ENCODE assay signal across 16 mouse cellular contexts in the genomic region with DNA sequence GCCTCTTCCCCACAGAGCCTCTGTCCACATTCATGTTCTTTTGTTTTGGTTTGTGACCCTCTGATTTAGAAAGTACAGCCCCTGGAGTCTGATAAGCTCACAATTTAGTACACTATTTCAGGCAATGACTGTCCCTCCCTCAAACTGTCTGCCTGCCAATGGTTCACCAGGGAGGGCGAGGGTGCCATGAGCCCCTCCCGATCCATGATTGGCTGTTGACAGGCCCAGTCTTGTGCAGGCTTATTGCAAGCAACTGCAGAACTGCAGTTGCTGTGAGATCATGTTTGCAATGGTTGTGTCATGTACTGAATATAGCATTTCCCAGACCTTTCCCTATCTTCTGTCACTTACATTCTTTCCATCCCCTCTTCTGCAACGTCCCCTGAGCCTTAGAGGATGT. TPM values are rescaled to one million over a fixed set of nuclear protein-coding genes. Genes with fewer than 3 reads are reported as not detected.
A peak's percentile ranks its signal among the peaks of the same experiment; 100 is the strongest.
DNase-seq lines count a peak whose midpoint lies in the region; ATAC-seq and TF ChIP-seq lines count a peak whose summit lies in the region.
"Had no signal": no experiment of that assay in that cellular context is flagged by ENCODE, and none has a peak within 500 bp of the region (broad histone marks: within the 10 kb centered on the region; RNA-seq: fewer than 3 reads in every experiment).

No protein-coding gene starts in this region.

- no peak overlapping the region for H3K27ac ChIP-seq in heart, embryonic 11.5 days (ENCODE audit: low read depth, low read length)
- H3K27ac ChIP-seq: forebrain, embryonic 15.5 days; intestine, embryonic 15.5 days; liver, embryonic 13.5 days; midbrain, embryonic 13.5 days; neural tube, embryonic 15.5 days had no signal

- TF ChIP-seq CTCF in brain, embryonic 14.5 days (IDR thresholded peaks at IDR 0.05; ENCODE audit: borderline replicate concordance, extremely low read depth, insufficient read depth, insufficient read length), result no peak

- H3K9ac ChIP-seq in heart, embryonic 11.5 days (ENCODE audit: low read depth, low read length), result no peak overlapping the region
- H3K9ac ChIP-seq: forebrain, embryonic 15.5 days; intestine, embryonic 15.5 days; liver, embryonic 13.5 days; midbrain, embryonic 13.5 days; neural tube, embryonic 15.5 days had no signal

- TF ChIP-seq POLR2A in brain, embryonic 14.5 days (IDR thresholded peaks at IDR 0.05; ENCODE audit: borderline replicate concordance, extremely low read depth, insufficient read depth, insufficient read length, poor library complexity, severe bottlenecking), result no peak

- DNase-seq in gastrocnemius, postnatal 10 days, result peak; percentile 7
- DNase-seq in gastrocnemius, postnatal 25 days, result no peak
- DNase-seq in brain, embryonic 14.5 days (ENCODE audit: low read depth), result peak; percentile 8
- peak; percentile 3 to 10 for DNase-seq in heart, postnatal 14 days
- DNase-seq in thymus, postnatal 0 days (ENCODE audit: low spot score), result no peak
- DNase-seq in kidney, adult 8-10 months, result no peak
- DNase-seq: cerebellum, postnatal 25 days; layer of hippocampus, postnatal 36 days; liver, embryonic 13.5 days; right cerebral cortex, postnatal 4 days; thymus, adult 2 months had no signal

- ATAC-seq in heart, embryonic 11.5 days (replicated peaks; ENCODE audit: insufficient number of reproducible peaks, low FRiP score, low TSS enrichment), result peak; percentile 61
- ATAC-seq: forebrain, embryonic 15.5 days; intestine, embryonic 15.5 days; midbrain, embryonic 13.5 days had no signal

- no peaks in the 10 kb centered on the region for H3K27me3 ChIP-seq in heart, embryonic 11.5 days (ENCODE audit: control insufficient read depth, insufficient read depth, low read length)
- H3K27me3 ChIP-seq: forebrain, embryonic 15.5 days; intestine, embryonic 15.5 days; liver, embryonic 13.5 days; neural tube, embryonic 15.5 days had no signal

- no peak overlapping the region for H3K4me3 ChIP-seq in heart, embryonic 11.5 days (ENCODE audit: low read depth, low read length)
- H3K4me3 ChIP-seq: forebrain, embryonic 15.5 days; intestine, embryonic 15.5 days; liver, embryonic 13.5 days; midbrain, embryonic 13.5 days; neural tube, embryonic 15.5 days had no signal

- intact Hi-C loops in heart, postnatal 14 days (cut with DNase I), result no loop called here

- no peaks in the 10 kb centered on the region for H3K9me3 ChIP-seq in heart, embryonic 11.5 days (replicated peaks; ENCODE audit: control insufficient read depth, low read length)
- H3K9me3 ChIP-seq: forebrain, embryonic 15.5 days; intestine, embryonic 15.5 days; liver, embryonic 13.5 days; midbrain, embryonic 13.5 days; neural tube, embryonic 15.5 days had no signal

- H3K4me1 ChIP-seq in heart, embryonic 11.5 days (ENCODE audit: control insufficient read depth, insufficient read depth, low read length), result no peaks in the 10 kb centered on the region
- H3K4me1 ChIP-seq: forebrain, embryonic 15.5 days; intestine, embryonic 15.5 days; liver, embryonic 13.5 days; midbrain, embryonic 13.5 days; neural tube, embryonic 15.5 days had no signal

- H3K36me3 ChIP-seq in heart, embryonic 11.5 days (ENCODE audit: control insufficient read depth, insufficient read depth, low read length), result no peaks in the 10 kb centered on the region
- H3K36me3 ChIP-seq: forebrain, embryonic 15.5 days; intestine, embryonic 15.5 days; liver, embryonic 13.5 days; midbrain, embryonic 13.5 days; neural tube, embryonic 15.5 days had no signal

- WGBS in heart, embryonic 11.5 days (ENCODE audit: insufficient replicate concordance), result 30% methylated on average over 3 of the region's 3 CpGs

- H3K4me2 ChIP-seq in heart, embryonic 11.5 days, result no peak overlapping the region
- H3K4me2 ChIP-seq: forebrain, embryonic 15.5 days; intestine, embryonic 15.5 days; liver, embryonic 13.5 days; midbrain, embryonic 13.5 days; neural tube, embryonic 15.5 days had no signal

RNA-seq across cellular contexts. Expression of a gene that starts 12.4 kb away (rescaled TPM):
- 10 to 100 TPM; 90.4 to 92.1 TPM for total RNA-seq in gastrocnemius, postnatal 10 days (2021)
- total RNA-seq in gastrocnemius, postnatal 25 days (2021), result 10 to 100 TPM; 55.3 to 73.1 TPM
- polyA plus RNA-seq in brain, embryonic 14.5 days (2012; rRNA removed), result 19.9 and 24.4 TPM in 2 replicates
- polyA plus RNA-seq in heart, embryonic 11.5 days (2014; fragmentation: Nextera tagmentation; extraction: Ambion mirVana), result 5.4 and 7.6 TPM in 2 replicates
- total RNA-seq in heart, postnatal 14 days (2021), result 10 to 100 TPM; 48.6 to 50.8 TPM
- 6.0 and 7.4 TPM in 2 replicates for polyA plus RNA-seq in thymus, postnatal 0 days (2015; fragmentation: Nextera tagmentation; extraction: Ambion mirVana)

Comparison
In these comparisons a context has a peak if more than half of its experiments do, and no peak if none do; other contexts are left out.
1. DNase-seq: peak in gastrocnemius, postnatal 10 days (single experiment), brain, embryonic 14.5 days (single experiment) and heart, postnatal 14 days (2 of 2); none in gastrocnemius, postnatal 25 days (single experiment), thymus, postnatal 0 days (single experiment) and kidney, adult 8-10 months (0 of 2).